Mouse (Mus musculus): ENCODE results near the gene Eya4. TPM values are rescaled to one million over a fixed set of nuclear protein-coding genes. Genes with fewer than 3 reads are reported as not detected.

The Eya4 gene
- polyA plus RNA-seq, 1 experiment from 2014 or later, result 9.6 TPM

DNA sequence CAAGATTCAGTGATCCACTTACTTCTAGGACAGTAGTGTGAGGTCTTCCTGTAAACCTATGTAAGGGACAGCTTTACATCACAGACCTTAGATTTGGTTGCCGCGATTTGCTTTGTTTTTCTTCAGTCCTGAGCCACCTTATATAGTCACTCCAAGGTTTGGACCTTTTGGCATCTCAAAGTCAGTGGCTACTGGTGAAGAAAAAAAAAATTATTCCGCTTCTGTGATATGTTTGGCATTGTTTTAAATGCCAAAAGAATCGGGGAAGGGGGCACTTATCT lies 269.1 kb downstream of the Eya4 start:
- peaks cover 11% of the 10 kb centered on the region for H3K27me3 ChIP-seq
- H3K27ac ChIP-seq, result no peak overlapping the region
- no peaks in the 10 kb centered on the region for H3K9me3 ChIP-seq
- no peak overlapping the region for H3K4me2 ChIP-seq (replicated peaks)
- no peak overlapping the region for H3K4me3 ChIP-seq
- WGBS, result 23% methylated on average over 4 of the region's 4 CpGs
- no peaks in the 10 kb centered on the region for H3K4me1 ChIP-seq
- ATAC-seq (ENCODE audit: low FRiP score, low read depth), result no peak
- no peaks in the 10 kb centered on the region for H3K36me3 ChIP-seq
- H3K9ac ChIP-seq, result no peak overlapping the region

GRCm38 (mm10) chr10:23080749-23081547 lies 269.6 kb downstream of the Eya4 start:
- Histone ChIP-seq H3K4me2 (replicated peaks) (peak overlapping the region; percentile 49), H3K27ac (no peak overlapping the region), H3K4me1 (no peaks in the 10 kb centered on the region), H3K9ac (no peak overlapping the region), H3K4me3 (no peak overlapping the region), H3K27me3 (peaks cover 11% of the 10 kb centered on the region), H3K9me3 (no peaks in the 10 kb centered on the region), H3K36me3 (no peaks in the 10 kb centered on the region)
- 0 out of 2 replicates have a peak, but pooled peaks have one; percentile 32 for ATAC-seq (ENCODE audit: low FRiP score, low read depth)
- 35% methylated on average over 24 of the region's 24 CpGs for WGBS

DNA sequence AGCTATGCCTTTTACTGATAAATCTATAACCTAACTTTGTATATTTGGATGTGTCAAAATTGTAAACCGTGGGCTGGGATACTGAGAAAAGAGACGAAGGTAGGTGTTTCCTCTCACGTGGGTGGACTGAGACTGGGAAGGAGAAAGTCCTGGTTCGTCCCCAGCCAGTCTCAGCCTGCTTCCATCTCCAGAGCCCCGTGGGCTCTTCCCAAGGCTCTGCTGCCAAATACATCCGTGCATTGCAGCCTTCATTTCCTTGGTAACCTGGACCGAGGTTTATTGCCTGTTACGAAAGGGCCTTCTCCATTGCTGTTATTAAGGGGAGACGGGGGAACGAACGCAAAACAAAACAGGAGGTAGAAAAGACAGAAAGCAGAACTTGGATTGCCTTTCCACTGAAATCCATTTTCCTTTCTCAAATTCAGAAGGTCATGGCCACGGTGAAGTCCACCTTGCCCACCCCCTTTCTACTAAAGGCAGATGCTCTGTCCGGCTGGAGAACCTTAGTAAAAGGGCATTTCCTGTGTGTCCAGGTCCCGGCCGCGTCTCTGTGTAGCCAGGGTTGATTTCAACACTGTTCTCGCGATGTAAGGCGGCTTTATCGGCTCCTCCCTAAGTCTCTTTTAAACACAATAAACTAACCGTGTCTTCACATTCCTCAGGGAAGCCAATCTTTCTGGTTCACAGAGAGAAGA lies 273.7 kb downstream of the Eya4 start:
- Histone ChIP-seq H3K9ac (no peak overlapping the region), H3K27me3 (peaks cover 4% of the 10 kb centered on the region), H3K4me1 (no peaks in the 10 kb centered on the region), H3K36me3 (no peaks in the 10 kb centered on the region), H3K4me3 (peak overlapping the region; percentile 12; the same call in 1 of the 2 replicates), H3K9me3 (no peaks in the 10 kb centered on the region), H3K27ac (no peak overlapping the region), H3K4me2 (replicated peaks) (peak overlapping the region; percentile 45)
- no peak for ATAC-seq (ENCODE audit: low FRiP score, low read depth)
- 43% methylated on average over 21 of the region's 21 CpGs for WGBS

DNA sequence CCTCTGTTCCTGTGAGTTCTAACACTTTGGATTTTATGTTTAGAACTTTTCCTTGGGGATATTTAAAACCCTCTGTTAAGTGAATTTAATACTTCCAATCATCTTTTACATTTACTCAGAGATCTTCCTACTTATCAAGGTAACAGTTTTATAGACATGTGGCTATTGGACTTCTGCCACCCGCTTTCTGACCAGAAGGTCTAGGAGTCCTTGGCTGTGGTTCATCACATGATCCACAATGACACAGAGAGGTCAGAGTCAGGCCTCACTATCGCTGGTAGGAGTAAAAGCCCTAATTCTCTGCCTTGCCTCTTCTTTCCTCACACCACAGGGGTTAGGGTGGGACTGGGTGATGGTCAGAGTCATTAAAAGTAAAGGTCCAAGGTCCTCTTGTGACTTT lies 277.2 kb downstream of the Eya4 start:
- no peak for ATAC-seq (ENCODE audit: low FRiP score, low read depth)
- Histone ChIP-seq H3K4me3 (no peak overlapping the region), H3K9ac (no peak overlapping the region), H3K27me3 (no peaks in the 10 kb centered on the region; the same call in 1 of the 2 replicates), H3K4me1 (no peaks in the 10 kb centered on the region), H3K9me3 (no peaks in the 10 kb centered on the region), H3K36me3 (no peaks in the 10 kb centered on the region), H3K27ac (no peak overlapping the region), H3K4me2 (replicated peaks) (no peak overlapping the region)
- WGBS, result 69% methylated on average over 2 of the region's 2 CpGs

GRCm38 (mm10) chr10:23063637-23064036 lies 286.9 kb downstream of the Eya4 start:
- Histone ChIP-seq H3K27me3 (0 out of 2 replicates have a peak, but pooled peaks cover 3% of the 10 kb centered on the region), H3K4me2 (replicated peaks) (no peak overlapping the region), H3K9ac (no peak overlapping the region), H3K9me3 (no peaks in the 10 kb centered on the region), H3K36me3 (no peaks in the 10 kb centered on the region), H3K4me1 (peaks cover 11% of the 10 kb centered on the region), H3K4me3 (no peak overlapping the region), H3K27ac (no peak overlapping the region)
- ATAC-seq (ENCODE audit: low FRiP score, low read depth), result no peak
- whole genome bisulfite sequencing, result 50% methylated on average over 6 of the region's 6 CpGs

GRCm38 (mm10) chr10:23062719-23063118 lies 287.9 kb downstream of the Eya4 start:
- Histone ChIP-seq H3K27ac (no peak overlapping the region), H3K4me3 (no peak overlapping the region), H3K36me3 (no peaks in the 10 kb centered on the region), H3K4me2 (replicated peaks) (no peak overlapping the region), H3K4me1 (peaks cover 11% of the 10 kb centered on the region), H3K9me3 (no peaks in the 10 kb centered on the region), H3K9ac (no peak overlapping the region), H3K27me3 (0 out of 2 replicates have a peak, but pooled peaks cover 3% of the 10 kb centered on the region)
- 89% methylated on average over 5 of the region's 5 CpGs for WGBS
- ATAC-seq (ENCODE audit: low FRiP score, low read depth), result no peak

DNA sequence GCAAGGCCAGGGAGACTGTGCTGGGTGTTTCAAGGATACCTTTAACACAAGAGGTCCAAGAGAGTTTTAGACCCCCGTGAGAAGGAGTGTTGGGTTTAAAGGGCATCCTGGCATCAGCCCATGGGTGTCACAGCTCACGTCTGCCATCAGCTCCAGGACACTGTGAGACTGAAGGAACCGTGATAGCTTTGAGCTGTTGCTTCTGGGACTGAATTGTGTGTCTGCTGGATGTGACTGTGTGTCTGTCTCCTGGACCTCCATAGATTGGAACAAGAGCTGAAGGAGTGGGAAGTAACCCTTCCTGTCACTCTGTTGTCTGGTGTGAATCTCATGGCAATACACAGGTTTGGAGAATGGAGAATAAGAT lies 289.9 kb downstream of the Eya4 start:
- Histone ChIP-seq H3K4me2 (replicated peaks) (no peak overlapping the region), H3K4me1 (peaks cover 11% of the 10 kb centered on the region), H3K4me3 (no peak overlapping the region), H3K9ac (no peak overlapping the region), H3K27ac (no peak overlapping the region; the same call in 1 of the 2 replicates), H3K36me3 (no peaks in the 10 kb centered on the region), H3K27me3 (0 out of 2 replicates have a peak, but pooled peaks cover 3% of the 10 kb centered on the region), H3K9me3 (no peaks in the 10 kb centered on the region)
- WGBS, result 63% methylated on average over 3 of the region's 3 CpGs
- ATAC-seq (ENCODE audit: low FRiP score, low read depth), result no peak

DNA sequence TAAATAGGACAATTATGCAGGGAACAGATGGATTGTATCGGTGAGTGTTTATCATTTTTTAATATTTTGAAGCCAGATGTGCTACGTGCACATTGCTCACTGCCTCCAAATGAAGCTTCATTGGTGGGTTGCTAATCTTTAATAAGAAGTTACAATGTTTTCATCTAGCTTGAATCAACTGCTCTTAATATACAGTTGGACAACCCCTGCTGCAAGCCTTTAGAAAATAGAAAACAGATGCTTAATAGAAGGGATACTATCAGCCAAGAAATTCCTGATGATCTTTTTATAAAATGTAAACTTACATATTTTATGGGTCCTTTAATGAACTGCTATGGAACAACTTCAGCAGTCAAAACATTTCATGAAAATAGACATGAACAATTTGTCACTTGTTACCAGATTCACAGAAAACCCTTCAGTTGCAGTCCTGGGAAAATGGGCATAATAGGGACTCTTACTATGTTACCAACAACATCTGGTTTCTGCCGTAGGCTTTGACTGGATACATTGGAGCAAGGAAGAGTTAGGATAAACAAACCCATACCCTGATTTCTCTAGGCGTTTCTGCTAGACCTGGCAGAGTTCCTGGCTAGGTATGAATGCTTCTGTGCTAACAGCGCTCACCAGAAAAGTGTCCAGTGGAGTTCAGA lies 290.4 kb downstream of the Eya4 start:
- WGBS, result 46% methylated on average over 5 of the region's 5 CpGs
- Histone ChIP-seq H3K4me3 (no peak overlapping the region), H3K27ac (peak overlapping the region; percentile 22; the same call in 1 of the 2 replicates), H3K4me1 (peaks cover 11% of the 10 kb centered on the region), H3K4me2 (replicated peaks) (no peak overlapping the region), H3K9ac (no peak overlapping the region), H3K9me3 (no peaks in the 10 kb centered on the region), H3K36me3 (no peaks in the 10 kb centered on the region), H3K27me3 (0 out of 2 replicates have a peak, but pooled peaks cover 3% of the 10 kb centered on the region)
- ATAC-seq (ENCODE audit: low FRiP score, low read depth), result no peak; the same call in 1 of the 2 replicates

DNA sequence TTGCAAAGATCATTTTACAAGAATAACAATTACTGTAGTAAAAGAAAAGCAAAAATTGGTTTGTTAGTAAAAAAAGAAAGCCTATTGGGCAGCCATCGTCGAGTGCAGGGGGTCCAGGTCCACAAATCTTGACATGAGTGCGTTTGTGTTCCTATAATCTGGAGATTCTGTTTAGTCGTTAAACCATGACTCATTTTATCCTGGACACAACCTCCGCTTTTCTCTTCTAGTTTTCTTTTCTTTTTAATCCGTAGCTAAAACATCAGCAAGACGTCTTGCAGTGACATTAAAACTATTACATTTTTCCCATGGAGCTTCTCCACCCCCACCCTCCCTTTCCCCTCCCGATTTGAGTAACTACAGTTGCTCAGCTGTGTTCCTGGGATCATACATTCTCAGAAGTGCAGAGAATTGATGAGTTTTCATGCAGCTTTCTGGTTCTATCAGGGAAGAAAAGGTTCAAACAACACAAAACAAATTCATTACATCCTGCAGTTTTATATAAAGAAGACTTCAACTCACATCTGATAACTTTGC lies 297.1 kb downstream of the Eya4 start:
- H3K4me3 ChIP-seq, result no peak overlapping the region
- H3K9me3 ChIP-seq, result no peaks in the 10 kb centered on the region
- H3K4me1 ChIP-seq, result no peaks in the 10 kb centered on the region
- H3K36me3 ChIP-seq, result no peaks in the 10 kb centered on the region
- no peak overlapping the region for H3K27ac ChIP-seq
- 75% methylated on average over 8 of the region's 8 CpGs for WGBS
- H3K27me3 ChIP-seq, result no peaks in the 10 kb centered on the region
- H3K4me2 ChIP-seq (replicated peaks), result no peak overlapping the region
- H3K9ac ChIP-seq, result no peak overlapping the region
- no peak for ATAC-seq (ENCODE audit: low FRiP score, low read depth)

All from limb, embryonic 13.5 days (tissue).